Mouse (Mus musculus): ENCODE results near the gene Fgb.

Fgb gene

GRCm38 (mm10) chr3:83049680-83050079, at the start of gene Fgb:
Gene Fgb (minus strand): TSS chr3:83049863.
- DNase-seq (ENCODE audit: low read depth, low spot score): no peak

GRCm38 (mm10) chr3:83099139-83099538, 49.5 kb upstream of the Fgb start:
- DNase-seq (ENCODE audit: low read depth, low spot score): no peak

GRCm38 (mm10) chr3:83098546-83099034, 48.9 kb upstream of the Fgb start:
- DNase-seq (ENCODE audit: low read depth, low spot score): peak; percentile 80

GRCm38 (mm10) chr3:83097586-83097985, 47.9 kb upstream of the Fgb start:
- no peak for DNase-seq (ENCODE audit: low read depth, low spot score)

- peak; percentile 73 for DNase-seq (ENCODE audit: low read depth, low spot score)
These were observed 30.9 kb upstream of the Fgb start for GRCm38 (mm10) chr3:83080567-83081055.

- DNase-seq (ENCODE audit: low read depth, low spot score): no peak
These were observed 26.9 kb upstream of the Fgb start for GRCm38 (mm10) chr3:83076563-83076962.

- DNase-seq (ENCODE audit: low read depth, low spot score): no peak
These were observed 20.6 kb upstream of the Fgb start for GRCm38 (mm10) chr3:83070231-83070630.

GRCm38 (mm10) chr3:83068869-83069268, 19.2 kb upstream of the Fgb start:
- DNase-seq (ENCODE audit: low read depth, low spot score): no peak

- DNase-seq (ENCODE audit: low read depth, low spot score): no peak
These were observed 18.3 kb upstream of the Fgb start for GRCm38 (mm10) chr3:83067920-83068319.

GRCm38 (mm10) chr3:83057046-83057445, 7.4 kb upstream of the Fgb start:
- DNase-seq (ENCODE audit: low read depth, low spot score): peak; percentile 74

- DNase-seq (ENCODE audit: low read depth, low spot score): peak; percentile 96
These were observed 5.8 kb upstream of the Fgb start, which contains the start of gene Plrg1 for GRCm38 (mm10) chr3:83055281-83056038. Gene Plrg1 (plus strand): TSS chr3:83055522.

GRCm38 (mm10) chr3:83054759-83055158, 5.1 kb upstream of the Fgb start:
- DNase-seq (ENCODE audit: low read depth, low spot score): no peak

GRCm38 (mm10) chr3:83053758-83054157, 4.1 kb upstream of the Fgb start:
- DNase-seq (ENCODE audit: low read depth, low spot score): peak; percentile 15

- no peak for DNase-seq (ENCODE audit: low read depth, low spot score)
These were observed 3.5 kb upstream of the Fgb start for GRCm38 (mm10) chr3:83053126-83053525.

GRCm38 (mm10) chr3:83052102-83052501, 2.4 kb upstream of the Fgb start:
- DNase-seq (ENCODE audit: low read depth, low spot score): peak; percentile 37

- DNase-seq (ENCODE audit: low read depth, low spot score): no peak
These were observed 998 bp upstream of the Fgb start for GRCm38 (mm10) chr3:83050661-83051060.

- no peak for DNase-seq (ENCODE audit: low read depth, low spot score)
These were observed 3.0 kb downstream of the Fgb start for GRCm38 (mm10) chr3:83046649-83047048.

GRCm38 (mm10) chr3:83042451-83042850, 7.2 kb downstream of the Fgb start:
- DNase-seq (ENCODE audit: low read depth, low spot score): no peak

- DNase-seq (ENCODE audit: low read depth, low spot score): no peak
These were observed 10.0 kb downstream of the Fgb start for GRCm38 (mm10) chr3:83039666-83040065.

GRCm38 (mm10) chr3:83038865-83039264, 10.8 kb downstream of the Fgb start:
- no peak for DNase-seq (ENCODE audit: low read depth, low spot score)

- DNase-seq (ENCODE audit: low read depth, low spot score): no peak
These were observed 15.9 kb downstream of the Fgb start for GRCm38 (mm10) chr3:83033801-83034200.

- peak; percentile 32 for DNase-seq (ENCODE audit: low read depth, low spot score)
These were observed 16.8 kb downstream of the Fgb start for GRCm38 (mm10) chr3:83032746-83033308.

- peak; percentile 78 for DNase-seq (ENCODE audit: low read depth, low spot score)
These were observed 19.3 kb downstream of the Fgb start for GRCm38 (mm10) chr3:83030331-83030730.

All from R1 (cell line).